Mouse (Mus musculus): ENCODE measurements around the gene Zfp467.

The Zfp467 gene

DNA sequence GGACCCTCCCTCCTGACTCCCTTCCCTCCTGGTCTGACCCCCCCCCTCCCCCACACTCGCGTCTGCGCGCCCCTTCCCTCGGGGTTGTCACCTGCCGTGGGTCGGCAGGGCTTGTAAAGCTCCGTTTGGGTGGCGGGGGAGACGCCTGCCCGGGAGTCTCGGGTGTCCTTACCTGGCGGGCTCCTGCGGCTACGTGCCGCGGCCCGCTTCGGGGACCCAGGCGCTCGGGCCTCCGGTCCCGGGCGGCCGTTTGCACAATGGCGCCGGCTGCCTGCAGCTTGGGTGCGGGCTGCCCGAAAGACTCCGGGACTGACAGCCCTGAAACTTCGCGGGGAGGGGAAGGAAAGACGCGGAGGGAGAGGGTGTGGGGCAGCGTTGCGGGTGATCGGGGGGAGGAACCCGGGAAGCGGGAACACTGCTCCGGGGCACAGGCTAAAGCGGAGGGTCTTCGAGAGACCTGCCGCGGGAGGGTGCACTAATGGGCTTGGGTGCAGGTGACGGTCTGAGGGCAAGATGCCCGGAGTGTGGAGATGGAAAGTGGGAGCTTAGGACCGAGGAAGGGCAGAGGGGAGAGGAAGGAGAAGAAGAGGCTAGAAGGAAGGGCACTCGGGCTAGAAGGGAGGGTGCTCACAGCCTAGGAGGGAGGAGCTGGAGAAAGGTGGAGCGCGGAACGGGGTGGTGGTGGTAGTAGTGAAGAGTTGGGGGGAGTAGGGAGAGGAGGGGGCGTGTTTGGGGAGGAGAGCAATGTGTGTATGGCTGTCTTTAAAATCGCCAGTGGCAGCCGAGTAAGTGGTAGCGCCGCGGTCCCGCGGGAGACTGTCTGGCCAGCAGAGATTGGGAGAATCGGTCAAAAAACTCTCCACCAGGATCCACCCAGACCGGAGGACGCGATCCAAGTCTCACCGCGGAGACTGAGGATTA, at the start of gene Zfp467:
TSS of gene Zfp467 (minus strand) at position 645 of the 921 bp plus-strand sequence.
- DNase-seq (ENCODE audit: extremely low read depth, low read depth, low spot score): no peak

- DNase-seq (ENCODE audit: extremely low read depth, low read depth, low spot score): no peak
Observed at GRCm38 (mm10) chr6:48493136-48493730, 47.6 kb upstream of the Zfp467 start.

DNA sequence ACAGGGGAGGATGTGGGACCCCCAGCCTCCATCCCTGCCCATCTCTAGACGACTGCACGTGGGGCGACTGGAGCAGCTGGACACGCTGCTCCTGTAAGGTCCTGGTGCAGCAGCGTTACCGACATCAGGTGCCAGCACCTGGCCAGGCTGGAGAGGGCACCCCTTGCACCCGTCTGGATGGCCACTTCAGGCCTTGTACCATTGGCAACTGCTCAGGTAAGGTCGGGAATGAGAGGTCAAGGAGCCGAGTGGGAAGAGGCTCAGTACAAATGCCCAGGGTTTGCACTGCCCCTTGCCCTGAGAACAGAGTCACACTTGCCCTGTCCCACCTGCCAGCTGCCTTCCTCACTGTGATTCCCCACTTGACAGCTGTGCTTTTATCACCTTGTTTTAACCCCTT, 45.7 kb upstream of the Zfp467 start:
- no peak for DNase-seq (ENCODE audit: extremely low read depth, low read depth, low spot score)

- DNase-seq (ENCODE audit: extremely low read depth, low read depth, low spot score): no peak
Observed at GRCm38 (mm10) chr6:48489741-48490140, 44.1 kb upstream of the Zfp467 start.

GRCm38 (mm10) chr6:48487747-48488725, 42.4 kb upstream of the Zfp467 start:
- no peak for DNase-seq (ENCODE audit: extremely low read depth, low read depth, low spot score)

- DNase-seq (ENCODE audit: extremely low read depth, low read depth, low spot score): no peak
Observed at GRCm38 (mm10) chr6:48482501-48482900, 36.9 kb upstream of the Zfp467 start.

DNA sequence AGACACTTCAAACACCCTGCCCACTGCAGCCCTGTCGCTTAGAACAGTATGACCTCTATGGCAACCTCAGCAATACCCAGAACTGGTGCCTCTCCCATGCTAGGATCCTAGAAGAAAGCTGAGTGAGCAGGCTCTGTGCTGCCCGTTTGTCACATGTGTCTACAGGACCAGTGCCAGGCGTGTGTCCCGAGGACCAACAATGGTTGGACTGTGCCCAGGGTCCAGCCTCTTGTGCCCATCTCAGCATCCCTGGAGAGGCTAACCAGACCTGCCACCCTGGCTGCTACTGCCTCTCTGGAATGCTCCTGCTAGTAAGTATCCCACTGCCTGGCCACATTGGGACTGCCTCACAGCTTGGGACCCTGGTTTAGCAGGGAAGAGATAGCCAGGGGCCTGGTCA, 32.8 kb upstream of the Zfp467 start:
- DNase-seq (ENCODE audit: extremely low read depth, low read depth, low spot score): no peak

DNA sequence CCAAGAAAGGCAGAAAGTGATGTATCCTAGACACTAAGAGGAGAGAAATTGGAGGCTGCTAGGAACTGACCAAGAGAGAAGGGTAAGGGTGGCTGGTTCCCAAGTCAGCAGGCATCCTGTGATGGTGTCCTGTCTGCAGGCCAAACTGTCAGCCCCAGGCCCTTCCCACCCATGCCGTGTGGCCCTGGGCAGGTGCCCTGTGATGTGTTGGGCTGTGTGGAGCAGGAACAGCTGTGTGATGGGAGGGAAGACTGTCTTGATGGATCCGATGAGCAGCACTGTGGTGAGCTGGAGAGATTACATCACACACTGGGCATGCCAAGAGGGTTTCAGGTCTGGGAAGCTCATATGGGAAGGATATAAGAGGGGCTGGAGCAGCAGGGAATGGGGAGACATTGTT, 25.1 kb upstream of the Zfp467 start:
- no peak for DNase-seq (ENCODE audit: extremely low read depth, low read depth, low spot score)

- DNase-seq (ENCODE audit: extremely low read depth, low read depth, low spot score): no peak
Observed at GRCm38 (mm10) chr6:48467490-48467889, 21.9 kb upstream of the Zfp467 start.

- no peak for DNase-seq (ENCODE audit: extremely low read depth, low read depth, low spot score)
Observed at GRCm38 (mm10) chr6:48466715-48467114, 21.1 kb upstream of the Zfp467 start.

DNA sequence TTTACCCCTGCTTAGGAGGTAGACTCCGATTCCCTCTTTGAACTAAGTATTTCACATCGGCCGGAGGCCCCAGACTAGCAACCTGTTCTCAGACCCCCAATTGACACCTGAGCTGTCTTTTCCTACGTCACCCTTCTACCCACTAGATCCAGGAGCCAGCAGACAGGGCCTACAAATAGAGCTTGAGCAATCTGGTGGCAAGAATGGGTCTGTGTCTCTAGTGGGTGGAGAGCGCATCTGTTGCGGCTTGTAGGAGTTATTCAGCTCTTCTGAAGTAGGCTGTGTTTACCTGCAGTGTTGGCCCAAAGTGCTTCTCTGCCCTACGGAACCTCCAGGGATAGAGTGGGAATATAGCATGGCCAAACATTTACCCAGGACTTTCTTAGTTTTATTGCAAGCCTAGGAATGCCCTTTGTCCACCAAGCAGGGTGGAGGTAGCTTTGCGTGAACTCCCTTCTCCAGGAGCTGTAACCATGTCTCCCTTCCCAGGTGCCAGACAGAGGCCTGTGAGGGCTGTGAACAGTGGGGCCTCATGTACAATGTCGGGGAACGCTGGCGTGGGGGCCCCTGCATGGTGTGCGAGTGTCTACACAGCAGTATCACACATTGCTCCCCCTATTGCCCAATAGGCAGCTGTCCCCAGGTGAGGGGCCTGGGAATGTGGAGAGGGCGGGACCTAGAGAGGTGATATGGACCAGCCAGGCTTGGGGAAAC, 19.5 kb upstream of the Zfp467 start:
- DNase-seq (ENCODE audit: extremely low read depth, low read depth, low spot score): no peak

DNA sequence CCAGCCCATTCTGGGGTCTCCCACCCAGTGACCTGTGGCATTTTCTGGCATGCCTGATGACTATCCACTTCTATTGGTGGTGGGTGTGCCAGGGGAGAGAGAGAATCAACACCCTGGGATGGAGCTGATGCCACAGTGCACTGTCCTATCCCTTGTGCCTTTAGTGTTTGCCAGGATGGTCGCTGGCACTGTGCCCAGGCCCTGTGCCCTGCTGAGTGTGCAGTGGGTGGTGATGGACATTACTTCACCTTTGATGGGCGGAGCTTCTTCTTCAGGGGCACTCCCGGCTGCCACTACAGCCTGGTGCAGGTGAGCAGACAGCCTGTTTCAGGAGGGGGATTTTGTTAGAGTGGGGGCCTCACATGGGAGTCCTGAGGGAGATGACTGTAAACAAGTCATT, 7.1 kb upstream of the Zfp467 start:
- DNase-seq (ENCODE audit: extremely low read depth, low read depth, low spot score): no peak

DNA sequence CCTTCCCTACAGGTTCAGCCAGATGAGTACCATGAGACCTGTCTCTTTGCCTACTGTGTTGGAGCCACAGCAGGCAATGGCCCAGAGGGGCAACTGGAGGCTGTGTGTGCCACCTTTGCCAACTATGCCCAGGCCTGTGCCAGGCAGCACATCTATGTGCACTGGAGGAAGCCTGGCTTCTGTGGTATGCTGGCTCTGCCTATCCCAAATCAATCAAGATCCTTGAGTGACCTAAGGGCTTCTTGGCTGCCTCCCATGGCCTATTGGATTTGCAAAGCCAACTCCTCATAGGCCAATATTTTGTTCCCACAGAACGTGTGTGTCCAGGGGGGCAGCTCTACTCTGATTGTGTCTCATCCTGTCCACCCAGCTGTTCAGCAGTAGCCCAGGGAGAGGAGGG, 6.5 kb upstream of the Zfp467 start:
- no peak for DNase-seq (ENCODE audit: extremely low read depth, low read depth, low spot score)

DNA sequence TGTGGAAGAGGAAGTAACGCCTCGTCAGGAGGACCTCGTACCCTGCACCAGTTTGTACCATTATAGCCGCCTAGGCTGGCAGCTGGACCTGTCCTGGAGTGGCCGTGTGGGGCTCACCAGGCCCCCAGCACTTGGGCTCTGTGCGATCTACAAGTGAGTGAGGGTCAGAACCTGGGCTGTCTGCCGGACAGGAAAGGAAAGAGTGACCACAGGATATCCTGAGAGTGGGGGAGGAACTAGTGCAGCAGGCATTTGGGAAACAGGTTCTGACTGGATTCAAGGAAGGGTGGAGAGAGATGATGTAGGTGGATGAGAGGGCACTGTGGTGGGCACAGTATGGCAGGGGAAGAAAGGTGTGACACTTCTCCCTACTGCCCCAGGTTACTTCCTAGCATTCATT, 2.9 kb upstream of the Zfp467 start:
- DNase-seq (ENCODE audit: extremely low read depth, low read depth, low spot score): no peak

DNA sequence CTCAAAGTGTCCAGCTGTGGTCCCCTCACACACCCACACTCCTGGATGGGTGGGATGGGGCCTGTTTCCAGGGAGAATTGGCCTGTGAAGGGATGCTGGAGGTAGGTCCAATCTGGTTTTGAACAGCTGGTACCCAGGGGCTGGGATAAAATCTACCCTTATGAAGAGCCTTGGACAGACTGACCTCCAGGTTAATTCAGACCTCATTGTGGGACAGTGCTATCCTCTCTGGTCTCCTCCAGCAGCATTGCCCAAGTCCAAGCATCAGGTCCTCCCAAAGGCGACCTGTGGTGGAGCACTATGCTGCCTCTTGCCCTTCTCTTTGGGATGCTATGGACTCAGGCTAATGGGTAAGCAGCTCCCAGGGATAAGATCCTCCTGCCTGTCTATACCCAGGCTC, 2.3 kb upstream of the Zfp467 start, which contains the start of gene Sspo:
TSS of gene Sspo (plus strand) at position 301 of the 400 bp plus-strand sequence.
- no peak for DNase-seq (ENCODE audit: extremely low read depth, low read depth, low spot score)

GRCm38 (mm10) chr6:48446896-48447295, 1.3 kb upstream of the Zfp467 start:
- no peak for DNase-seq (ENCODE audit: extremely low read depth, low read depth, low spot score)

DNA sequence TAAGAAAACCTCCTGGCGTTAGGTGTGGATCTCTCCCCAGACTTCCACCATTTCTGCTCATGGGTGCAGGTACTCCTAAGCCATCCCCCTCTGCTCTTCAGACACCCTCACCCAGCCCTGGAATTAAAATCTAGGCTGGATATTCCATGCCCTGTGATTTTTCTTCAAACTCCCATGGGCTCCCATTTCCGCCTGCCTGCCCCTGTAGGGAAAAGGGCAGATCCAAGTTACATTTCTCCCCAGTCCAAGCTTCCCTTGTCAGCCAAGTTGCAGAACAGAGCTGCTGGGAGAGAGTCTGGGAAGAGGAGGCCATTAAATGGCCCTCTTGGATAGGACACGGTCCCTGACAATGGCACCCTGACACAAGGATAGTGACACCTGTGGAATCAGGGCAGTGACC, 631 bp upstream of the Zfp467 start:
- no peak for DNase-seq (ENCODE audit: extremely low read depth, low read depth, low spot score)

- no peak for DNase-seq (ENCODE audit: extremely low read depth, low read depth, low spot score)
Observed at GRCm38 (mm10) chr6:48444310-48445180, 1.1 kb downstream of the Zfp467 start.

GRCm38 (mm10) chr6:48443592-48444309, 1.9 kb downstream of the Zfp467 start:
- no peak for DNase-seq (ENCODE audit: extremely low read depth, low read depth, low spot score)

All from fat pad, adult 2 months (tissue).